Mouse (Mus musculus): ENCODE measurements around the gene Dyrk3.
"Not testable (repeated sequence)": the region's sequence is repeated elsewhere in the genome, so short reads cannot be mapped to it uniquely, and the experiment has no call there.

Gene Dyrk3

GRCm38 (mm10) chr1:131138191-131139016 is at the start of gene Dyrk3:
TSS of gene Dyrk3 (minus strand) at chr1:131138340.
- peak; percentile 95 for DNase-seq (ENCODE audit: low spot score)

GRCm38 (mm10) chr1:131187856-131188255 is 49.7 kb upstream of the Dyrk3 start:
- DNase-seq (ENCODE audit: low spot score): no peak

GRCm38 (mm10) chr1:131186995-131187394 is 48.9 kb upstream of the Dyrk3 start:
- DNase-seq (ENCODE audit: low spot score): no peak

DNA sequence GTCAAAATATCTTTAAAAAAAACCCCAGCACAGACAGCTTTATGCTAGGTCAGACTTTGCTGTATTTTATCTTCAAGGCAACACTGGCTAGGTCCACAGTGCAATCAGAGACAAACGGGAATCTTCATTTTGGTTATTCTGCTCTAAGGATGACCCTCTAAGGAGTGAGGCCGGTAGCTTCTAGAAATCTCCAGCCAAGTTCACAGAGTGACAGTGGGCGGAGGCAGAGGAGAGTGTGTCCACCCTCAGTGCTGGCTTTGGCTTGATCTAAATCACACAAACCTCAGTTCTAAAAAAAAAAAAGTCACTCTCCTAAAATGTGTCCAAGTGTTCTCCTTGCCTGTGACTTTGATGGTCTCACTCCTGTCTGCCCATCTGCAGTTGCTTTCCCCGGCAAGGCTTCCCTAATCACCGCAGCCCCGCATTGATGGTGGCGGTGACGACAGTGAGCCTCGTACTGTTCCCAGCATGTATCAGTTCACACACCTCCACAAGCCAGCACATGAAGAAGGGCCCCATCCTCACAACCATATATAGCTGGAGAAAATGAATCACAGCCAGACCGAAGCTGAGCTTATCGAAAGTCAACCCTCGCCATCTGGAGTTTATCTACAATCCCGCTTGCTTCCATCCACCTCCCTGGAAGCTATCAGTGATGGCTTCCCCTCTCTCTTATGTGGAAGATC is 47.8 kb upstream of the Dyrk3 start:
- DNase-seq (ENCODE audit: low spot score): no peak

DNA sequence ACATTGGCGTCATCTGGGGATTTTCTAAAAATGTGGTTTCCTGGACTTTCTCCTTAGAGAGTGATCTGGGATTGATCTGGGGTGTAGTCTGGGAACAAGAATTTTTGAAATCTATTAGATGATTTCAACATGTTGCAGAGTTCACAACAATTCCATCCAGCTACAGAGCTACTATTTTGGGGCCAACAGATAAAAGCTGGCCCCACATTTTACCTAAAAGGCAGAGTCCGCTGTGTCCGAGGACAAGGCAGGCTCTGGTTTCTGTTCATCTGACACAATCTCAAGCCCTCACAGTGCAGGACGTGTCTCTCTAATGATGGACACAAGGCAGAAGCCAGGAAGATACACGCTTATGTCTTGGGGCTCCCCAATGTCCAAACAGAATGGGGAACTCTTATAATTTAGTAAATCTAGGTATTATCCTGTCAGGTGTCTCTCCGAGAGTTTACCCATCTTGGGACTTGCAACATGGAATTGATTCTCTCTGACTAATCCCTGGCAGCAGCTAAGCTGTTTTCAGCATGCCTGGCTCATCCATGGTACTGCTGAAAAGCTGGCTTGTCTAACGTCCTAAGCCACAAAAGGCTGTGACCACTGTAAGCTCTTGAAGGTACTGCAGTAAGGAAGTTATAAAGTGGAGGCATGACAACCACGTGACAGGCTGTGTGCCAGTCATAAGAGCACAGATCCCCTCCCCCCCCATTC is 47.0 kb upstream of the Dyrk3 start:
- no peak for DNase-seq (ENCODE audit: low spot score)

DNA sequence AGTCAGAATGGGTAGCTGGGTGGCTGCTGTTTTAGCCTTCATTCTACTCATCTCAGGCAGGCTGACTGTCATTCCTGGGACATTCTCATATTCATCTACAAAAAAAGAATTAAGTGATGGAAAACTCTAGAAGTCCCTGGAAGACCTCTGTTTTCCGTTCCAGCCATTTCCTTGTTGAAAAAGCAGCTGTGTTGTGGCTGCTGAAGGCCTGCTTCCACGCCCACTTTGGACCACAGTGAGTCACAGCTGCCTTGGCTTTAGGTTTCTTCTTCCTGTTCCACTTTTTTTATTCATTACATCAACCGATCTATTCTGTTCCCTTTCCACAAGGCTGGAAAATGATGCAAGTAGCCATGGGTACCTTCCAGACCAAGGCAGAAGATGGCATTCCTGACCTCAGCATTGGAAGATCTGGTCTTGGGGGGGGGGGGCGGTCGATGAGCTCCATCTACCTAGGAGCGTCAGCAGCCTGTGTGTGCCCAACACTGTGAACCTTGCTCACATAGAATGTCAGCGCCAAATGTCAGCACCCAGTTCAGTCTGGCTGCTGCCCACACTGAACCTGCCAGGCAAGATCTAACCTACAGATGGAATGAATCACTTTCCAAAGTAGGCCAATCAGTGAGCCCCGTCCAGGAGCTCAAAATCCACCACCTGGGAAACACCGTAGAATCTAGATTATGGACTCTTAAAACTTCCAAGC is 46.3 kb upstream of the Dyrk3 start:
- DNase-seq (ENCODE audit: low spot score): no peak

DNA sequence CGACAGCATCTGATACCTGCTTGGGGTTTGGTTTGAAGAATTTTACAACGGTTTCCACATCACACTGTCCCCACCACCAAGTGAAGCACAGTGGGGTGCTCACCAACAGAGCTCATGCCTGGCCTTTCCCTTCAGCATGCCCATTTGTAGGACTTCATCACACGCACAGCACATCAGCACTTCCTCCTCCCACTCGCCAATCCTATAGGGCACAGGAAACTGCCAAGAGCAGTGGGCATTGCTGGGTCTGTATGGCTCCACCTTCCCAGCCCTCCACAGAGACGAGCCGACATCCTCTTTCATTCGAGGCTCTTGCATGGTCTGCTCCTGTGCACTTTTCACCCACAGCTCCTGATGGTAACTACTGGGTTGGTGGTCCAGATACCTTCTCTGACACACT is 45.1 kb upstream of the Dyrk3 start:
- no peak for DNase-seq (ENCODE audit: low spot score)

DNA sequence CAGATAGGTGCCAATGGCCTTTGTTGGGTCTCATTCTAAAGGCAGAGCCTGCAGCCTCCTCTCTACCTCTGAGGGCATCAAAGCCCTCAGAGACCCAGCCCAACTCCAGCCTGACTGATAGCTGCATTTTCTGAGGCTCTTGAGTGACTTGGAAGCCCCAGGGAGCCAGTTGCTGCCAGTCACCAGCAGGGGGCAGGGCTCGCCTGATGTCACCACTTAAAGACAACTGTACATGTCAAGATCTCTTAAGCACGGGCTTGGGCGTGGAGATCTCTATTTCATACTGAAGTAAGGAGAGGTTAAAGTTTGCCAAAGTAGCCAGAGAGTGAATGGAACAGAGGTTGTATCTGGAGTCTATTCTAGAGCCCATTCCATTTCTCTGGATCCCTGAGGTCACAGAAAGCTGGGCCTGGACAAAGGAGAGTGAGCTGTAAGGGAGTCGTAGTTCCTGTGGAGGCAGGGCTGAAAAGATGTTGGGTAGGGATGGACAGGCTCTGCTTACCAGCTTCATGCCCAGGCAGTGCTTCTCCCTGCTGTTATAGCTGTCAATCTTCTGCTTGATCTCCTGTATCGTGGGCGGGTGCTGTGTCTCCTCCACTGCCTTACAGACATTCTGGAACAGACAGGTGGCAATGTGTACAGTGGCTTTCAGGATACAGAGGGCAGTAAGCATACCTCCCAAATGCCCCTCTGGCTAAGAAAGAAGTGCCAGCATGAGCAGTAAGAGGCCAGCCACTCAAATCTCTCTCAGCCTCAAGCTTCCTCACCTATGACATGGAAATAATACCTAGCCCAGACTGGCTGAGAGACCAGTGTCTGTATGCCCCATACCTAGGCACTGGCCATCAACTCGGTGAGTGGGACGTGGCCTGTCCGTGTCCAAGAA is 43.7 kb upstream of the Dyrk3 start:
- DNase-seq (ENCODE audit: low spot score): peak; percentile 88

- DNase-seq (ENCODE audit: low spot score): no peak
Measured at GRCm38 (mm10) chr1:131180386-131180785, 42.2 kb upstream of the Dyrk3 start.

DNA sequence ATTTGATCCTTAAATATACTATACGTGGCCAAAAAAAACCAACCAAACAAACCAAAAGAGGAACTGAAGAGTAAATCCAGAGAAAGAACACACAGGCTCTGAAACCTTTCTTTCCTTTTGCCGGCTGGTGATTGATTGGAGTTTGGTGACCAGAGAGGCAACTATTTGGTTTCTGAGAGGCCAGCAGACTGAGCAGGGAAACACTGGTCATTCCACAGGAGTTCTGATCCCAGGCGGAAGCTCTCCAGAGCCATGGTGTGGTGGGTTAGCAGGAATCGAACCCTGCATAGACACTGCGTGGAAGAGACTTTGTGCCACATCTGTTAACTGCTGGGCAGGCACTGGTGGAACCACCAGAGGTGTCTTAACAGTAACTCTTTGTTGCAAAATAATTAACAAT is 39.9 kb upstream of the Dyrk3 start:
- DNase-seq (ENCODE audit: low spot score): no peak

DNA sequence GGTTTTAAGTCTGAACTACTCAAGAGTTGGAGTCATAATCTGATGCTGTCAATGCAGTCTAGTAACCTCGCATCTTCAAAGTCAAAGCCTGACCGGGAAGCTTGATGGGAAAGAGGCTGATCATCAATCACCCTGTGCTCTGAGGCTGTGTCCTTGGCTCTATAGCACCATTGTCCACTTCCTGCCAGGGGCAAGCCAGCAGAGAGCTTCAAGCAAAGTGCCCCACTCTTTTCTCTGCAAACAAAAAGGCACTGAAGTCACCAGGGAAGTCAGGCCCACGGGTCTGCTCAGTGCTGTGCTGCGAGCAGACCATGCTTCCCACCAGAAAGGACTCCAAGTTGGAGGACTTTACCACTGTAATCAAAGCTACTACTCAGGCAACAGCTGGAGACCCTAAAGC is 39.1 kb upstream of the Dyrk3 start:
- DNase-seq (ENCODE audit: low spot score): no peak

- no peak for DNase-seq (ENCODE audit: low spot score)
Measured at GRCm38 (mm10) chr1:131175819-131176218, 37.7 kb upstream of the Dyrk3 start.

DNA sequence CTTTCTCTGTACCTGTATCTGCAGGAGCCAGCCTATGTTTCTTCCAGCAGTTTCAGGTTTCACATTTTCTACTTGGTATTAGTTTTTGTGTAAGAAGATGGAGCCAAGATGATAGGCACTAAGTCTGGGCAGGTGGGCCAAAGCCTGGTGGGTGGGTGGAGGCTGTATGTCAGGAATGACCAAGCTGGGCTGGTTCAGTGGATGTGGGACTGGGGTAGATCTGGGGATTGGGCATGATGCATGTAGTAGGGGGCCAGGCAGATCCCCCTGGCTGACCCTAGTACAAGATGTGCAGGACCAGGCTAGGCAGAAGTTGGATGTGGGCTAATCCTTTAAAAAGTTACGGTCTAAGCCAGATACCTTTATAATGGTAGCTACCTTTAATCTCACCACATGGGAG is 37.0 kb upstream of the Dyrk3 start:
- no peak for DNase-seq (ENCODE audit: low spot score)

DNA sequence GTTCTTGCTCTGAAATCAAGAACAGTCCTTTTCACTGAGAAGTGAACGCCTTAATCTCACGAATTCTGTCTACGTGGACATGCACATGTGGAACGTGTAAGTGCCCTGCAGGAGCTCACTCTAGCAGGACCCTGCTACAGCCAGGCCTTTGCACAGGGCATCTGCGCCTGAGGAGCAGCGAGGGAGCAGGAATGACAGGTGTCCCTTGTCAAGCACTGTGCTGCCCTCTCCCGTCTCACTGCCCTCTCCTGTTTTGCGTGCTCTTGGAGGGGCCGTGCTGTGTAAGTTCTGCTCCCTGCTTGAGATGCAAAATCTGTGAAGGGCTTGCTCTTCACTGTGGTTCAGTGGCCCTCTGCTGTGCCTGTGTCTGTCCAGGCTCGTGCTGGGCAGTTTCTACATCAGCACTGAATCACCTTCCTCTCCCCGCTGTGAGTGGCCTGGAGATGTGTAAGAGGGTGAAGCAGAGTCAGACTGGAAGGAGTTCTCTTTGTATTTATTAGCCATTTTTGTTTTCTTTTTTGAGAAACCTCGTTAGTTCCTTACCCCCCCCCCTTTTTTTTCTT is 36.2 kb upstream of the Dyrk3 start:
- DNase-seq (ENCODE audit: low spot score): no peak

GRCm38 (mm10) chr1:131173809-131174208 is 35.7 kb upstream of the Dyrk3 start:
- DNase-seq (ENCODE audit: low spot score): no peak

GRCm38 (mm10) chr1:131173001-131173400 is 34.9 kb upstream of the Dyrk3 start:
- no peak for DNase-seq (ENCODE audit: low spot score)

GRCm38 (mm10) chr1:131167612-131168011 is 29.5 kb upstream of the Dyrk3 start:
- no peak for DNase-seq (ENCODE audit: low spot score)

- DNase-seq (ENCODE audit: low spot score): no peak
Measured at GRCm38 (mm10) chr1:131164427-131164826, 26.3 kb upstream of the Dyrk3 start.

DNA sequence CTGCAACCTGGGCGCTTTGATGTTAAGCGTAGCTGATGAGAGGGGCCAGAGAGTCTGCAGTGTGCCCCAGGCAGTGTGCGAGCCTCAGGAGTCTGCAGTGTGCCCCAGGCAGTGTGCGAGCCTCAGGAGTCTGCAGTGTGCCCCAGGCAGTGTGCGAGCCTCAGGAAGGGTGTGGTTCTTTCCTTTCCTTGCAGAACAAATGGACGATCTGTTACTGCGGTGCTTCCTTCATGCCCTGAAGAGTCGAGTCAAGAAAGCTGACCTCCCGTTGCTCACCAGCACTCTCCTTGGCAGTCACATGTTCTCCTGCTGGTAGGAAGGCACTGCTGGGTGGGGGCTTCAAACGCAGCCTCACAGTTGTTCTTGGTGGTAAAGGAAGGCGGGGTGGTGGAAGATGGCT is 23.0 kb upstream of the Dyrk3 start:
- no peak for DNase-seq (ENCODE audit: low spot score)

DNA sequence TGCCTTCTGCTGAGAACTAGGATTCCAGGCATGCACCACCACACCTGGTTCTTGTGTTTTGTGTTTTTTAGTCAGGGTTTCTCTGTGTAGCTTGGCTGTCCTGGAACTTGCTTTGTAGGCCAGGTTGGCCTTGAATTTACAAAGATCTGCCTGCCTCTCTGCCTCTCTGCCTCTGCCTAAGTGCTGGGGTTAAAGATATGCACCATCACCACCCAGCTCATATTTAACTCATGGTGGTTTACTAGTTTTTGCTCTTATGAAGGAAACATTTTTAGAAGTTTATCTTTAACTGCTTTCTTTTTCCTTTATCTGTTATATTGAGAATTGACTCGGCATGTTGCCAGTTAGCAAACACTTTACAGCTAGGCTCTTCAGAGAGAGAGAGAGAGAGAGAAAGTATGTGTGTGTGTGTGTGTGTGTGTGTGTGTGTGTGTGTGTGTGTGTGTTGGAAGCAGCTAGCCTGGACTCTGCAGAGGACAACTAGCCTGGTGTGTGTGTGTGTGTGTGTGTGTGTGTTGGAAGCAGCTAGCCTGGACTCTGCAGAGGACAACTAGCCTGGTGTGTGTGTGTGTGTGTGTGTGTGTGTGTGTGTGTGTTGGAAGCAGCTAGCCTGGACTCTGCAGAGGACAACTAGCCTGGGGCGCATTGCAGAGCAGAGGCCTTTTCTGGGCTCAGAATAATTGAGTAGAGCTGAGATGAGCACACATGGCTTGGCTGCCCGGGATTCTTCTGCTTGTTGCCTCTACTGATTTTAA is 21.6 kb upstream of the Dyrk3 start:
- not testable (repeated sequence) for DNase-seq (ENCODE audit: low spot score)

Data from testis, postnatal 10 days (tissue).